Mouse (Mus musculus): ENCODE measurements around the gene A630076J17Rik. TPM values are rescaled to one million over a fixed set of nuclear protein-coding genes. Genes with fewer than 3 reads are reported as not detected.

A630076J17Rik gene
- polyA plus RNA-seq, 1 experiment from 2014 or later, result not detected

DNA sequence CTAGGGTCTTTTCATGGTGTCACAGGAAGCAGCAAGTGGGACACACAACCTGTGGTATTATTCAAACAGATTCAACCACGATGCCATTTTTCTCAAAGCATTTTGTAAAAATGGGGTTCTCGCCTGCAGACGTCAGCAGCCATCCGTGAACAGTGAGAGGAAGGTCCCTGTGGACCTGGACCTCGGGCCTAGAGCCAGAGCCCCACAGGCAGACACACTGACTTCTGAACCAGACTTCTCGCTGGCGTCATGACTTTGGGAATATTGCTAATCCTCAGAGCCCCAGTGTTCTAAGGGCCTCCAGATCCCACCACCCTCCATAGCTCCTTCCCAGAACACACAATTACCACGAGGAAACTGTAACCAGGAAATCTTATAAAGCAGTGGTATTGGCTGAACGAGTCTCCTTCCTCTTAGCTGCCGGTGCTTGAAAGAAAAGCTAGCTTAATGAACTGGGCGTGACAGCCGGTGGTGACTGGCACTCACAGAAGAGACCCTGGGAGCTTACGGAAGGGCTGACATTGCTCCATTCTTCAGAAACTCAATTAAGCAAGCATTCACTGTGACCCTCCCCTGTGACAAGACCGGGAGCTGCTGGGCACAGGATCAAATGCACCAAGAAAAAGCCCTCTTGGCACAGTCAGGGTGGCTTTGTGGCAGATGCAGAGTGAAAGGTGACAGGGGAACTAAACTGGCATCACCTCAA, 11.1 kb downstream of the A630076J17Rik start:
- Histone ChIP-seq H3K27ac (no peak overlapping the region), H3K36me3 (replicated peaks; ENCODE audit: control insufficient read depth, insufficient read depth) (no peaks in the 10 kb centered on the region), H3K4me3 (replicated peaks; ENCODE audit: low read length) (no peak overlapping the region), H3K4me2 (replicated peaks) (no peak overlapping the region; the same call in 1 of the 2 replicates), H3K9me3 (ENCODE audit: control insufficient read depth, low read length) (no peaks in the 10 kb centered on the region), H3K27me3 (ENCODE audit: control insufficient read depth, insufficient read depth, low read length) (no peaks in the 10 kb centered on the region; the same call in 1 of the 2 replicates), H3K9ac (no peak overlapping the region), H3K4me1 (replicated peaks; ENCODE audit: control insufficient read depth, insufficient read depth, low read length) (no peaks in the 10 kb centered on the region; the same call in 1 of the 2 replicates)
- 25% methylated on average over 14 of the region's 14 CpGs for WGBS
- DNase-seq (ENCODE audit: low spot score), result no peak
- ATAC-seq (ENCODE audit: low FRiP score), result no peak

- ATAC-seq (ENCODE audit: low FRiP score) (no peak), DNase-seq (ENCODE audit: low spot score) (no peak)
- H3K4me1 ChIP-seq (replicated peaks; ENCODE audit: control insufficient read depth, insufficient read depth, low read length), result no peaks in the 10 kb centered on the region
- no peak overlapping the region for H3K9ac ChIP-seq
- H3K9me3 ChIP-seq (ENCODE audit: control insufficient read depth, low read length), result no peaks in the 10 kb centered on the region
- H3K4me3 ChIP-seq (replicated peaks; ENCODE audit: low read length), result no peak overlapping the region
- H3K27me3 ChIP-seq (ENCODE audit: control insufficient read depth, insufficient read depth, low read length), result no peaks in the 10 kb centered on the region; the same call in 1 of the 2 replicates
- H3K36me3 ChIP-seq (replicated peaks; ENCODE audit: control insufficient read depth, insufficient read depth), result no peaks in the 10 kb centered on the region
- WGBS, result 86% methylated on average over 6 of the region's 6 CpGs
- no peak overlapping the region for H3K27ac ChIP-seq
- H3K4me2 ChIP-seq (replicated peaks), result no peak overlapping the region; the same call in 1 of the 2 replicates
Observed at GRCm38 (mm10) chr3:107246876-107247275, 16.5 kb downstream of the A630076J17Rik start.

DNA sequence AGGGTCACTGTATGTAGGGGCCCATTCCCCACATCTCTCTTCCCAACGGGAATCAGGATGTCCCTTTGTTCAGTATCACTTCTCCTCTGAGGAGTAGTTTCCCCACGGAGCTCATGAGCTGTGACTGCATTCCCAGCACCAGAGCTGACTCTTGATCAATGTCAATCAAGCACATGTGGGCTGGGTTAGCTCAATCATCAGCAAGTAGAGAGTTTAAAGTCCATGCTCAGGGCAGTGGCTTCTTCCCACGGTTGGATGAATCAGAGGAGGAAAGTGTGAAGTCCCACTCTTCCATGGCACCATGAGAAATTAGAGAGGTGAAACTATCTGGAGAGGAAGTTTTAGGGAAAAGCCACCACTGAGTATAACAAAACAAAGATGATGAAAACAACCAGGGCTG, 18.6 kb downstream of the A630076J17Rik start:
- H3K4me2 ChIP-seq (replicated peaks), result no peak overlapping the region
- WGBS, result 65% methylated on average over 3 of the region's 3 CpGs
- H3K36me3 ChIP-seq (replicated peaks; ENCODE audit: control insufficient read depth, insufficient read depth), result no peaks in the 10 kb centered on the region
- no peaks in the 10 kb centered on the region for H3K4me1 ChIP-seq (replicated peaks; ENCODE audit: control insufficient read depth, insufficient read depth, low read length)
- H3K4me3 ChIP-seq (replicated peaks; ENCODE audit: low read length), result no peak overlapping the region
- H3K9ac ChIP-seq, result no peak overlapping the region
- no peak overlapping the region for H3K27ac ChIP-seq
- ATAC-seq (ENCODE audit: low FRiP score), result no peak
- H3K9me3 ChIP-seq (ENCODE audit: control insufficient read depth, low read length), result no peaks in the 10 kb centered on the region
- DNase-seq (ENCODE audit: low spot score), result no peak
- H3K27me3 ChIP-seq (ENCODE audit: control insufficient read depth, insufficient read depth, low read length), result no peaks in the 10 kb centered on the region; the same call in 1 of the 2 replicates

DNA sequence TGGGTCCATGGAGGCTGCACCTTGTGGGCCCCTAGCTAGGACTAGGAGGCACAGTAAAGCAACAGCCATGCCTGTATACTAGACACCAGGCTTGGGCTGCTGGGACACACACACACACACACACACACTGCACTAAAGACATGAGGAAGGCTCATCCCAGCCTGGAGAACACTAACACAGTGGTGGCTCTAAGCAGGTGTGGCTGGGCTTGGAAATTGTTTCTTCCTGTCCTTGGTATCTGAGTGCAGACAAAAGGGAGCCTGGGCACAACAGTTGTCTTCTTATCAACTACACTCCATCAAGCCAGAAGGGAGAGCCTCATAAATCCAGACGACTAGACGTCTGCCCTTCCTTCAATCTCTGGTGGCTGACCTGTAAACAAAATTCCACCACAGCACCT, 19.9 kb downstream of the A630076J17Rik start:
- Histone ChIP-seq H3K36me3 (replicated peaks; ENCODE audit: control insufficient read depth, insufficient read depth) (no peaks in the 10 kb centered on the region), H3K9me3 (ENCODE audit: control insufficient read depth, low read length) (no peaks in the 10 kb centered on the region), H3K27me3 (ENCODE audit: control insufficient read depth, insufficient read depth, low read length) (no peaks in the 10 kb centered on the region), H3K27ac (no peak overlapping the region), H3K4me3 (replicated peaks; ENCODE audit: low read length) (no peak overlapping the region), H3K4me1 (replicated peaks; ENCODE audit: control insufficient read depth, insufficient read depth, low read length) (no peaks in the 10 kb centered on the region), H3K9ac (no peak overlapping the region), H3K4me2 (replicated peaks) (no peak overlapping the region)
- DNase-seq (ENCODE audit: low spot score), result no peak
- ATAC-seq (ENCODE audit: low FRiP score), result no peak
- 77% methylated on average over 2 of the region's 2 CpGs for WGBS

GRCm38 (mm10) chr3:107252035-107252434, 21.6 kb downstream of the A630076J17Rik start:
- DNase-seq (ENCODE audit: low spot score) (no peak), ATAC-seq (ENCODE audit: low FRiP score) (no peak)
- H3K4me1 ChIP-seq (replicated peaks; ENCODE audit: control insufficient read depth, insufficient read depth, low read length), result no peaks in the 10 kb centered on the region
- H3K4me2 ChIP-seq (replicated peaks), result no peak overlapping the region
- no peaks in the 10 kb centered on the region for H3K9me3 ChIP-seq (ENCODE audit: control insufficient read depth, low read length)
- no peaks in the 10 kb centered on the region for H3K36me3 ChIP-seq (replicated peaks; ENCODE audit: control insufficient read depth, insufficient read depth)
- H3K27ac ChIP-seq, result no peak overlapping the region
- 69% methylated on average over 4 of the region's 4 CpGs for WGBS
- H3K27me3 ChIP-seq (ENCODE audit: control insufficient read depth, insufficient read depth, low read length), result no peaks in the 10 kb centered on the region
- H3K4me3 ChIP-seq (replicated peaks; ENCODE audit: low read length), result no peak overlapping the region
- H3K9ac ChIP-seq, result no peak overlapping the region

- Histone ChIP-seq H3K27me3 (ENCODE audit: control insufficient read depth, insufficient read depth, low read length) (no peaks in the 10 kb centered on the region), H3K4me2 (replicated peaks) (no peak overlapping the region), H3K4me3 (replicated peaks; ENCODE audit: low read length) (no peak overlapping the region), H3K4me1 (replicated peaks; ENCODE audit: control insufficient read depth, insufficient read depth, low read length) (no peaks in the 10 kb centered on the region), H3K9me3 (ENCODE audit: control insufficient read depth, low read length) (no peaks in the 10 kb centered on the region), H3K27ac (no peak overlapping the region), H3K9ac (no peak overlapping the region), H3K36me3 (replicated peaks; ENCODE audit: control insufficient read depth, insufficient read depth) (no peaks in the 10 kb centered on the region)
- 85% methylated on average over 5 of the region's 5 CpGs for WGBS
- ATAC-seq (ENCODE audit: low FRiP score) (no peak), DNase-seq (ENCODE audit: low spot score) (no peak)
Observed at GRCm38 (mm10) chr3:107253925-107254324, 23.5 kb downstream of the A630076J17Rik start.

- Histone ChIP-seq H3K9me3 (ENCODE audit: control insufficient read depth, low read length) (no peaks in the 10 kb centered on the region), H3K4me1 (replicated peaks; ENCODE audit: control insufficient read depth, insufficient read depth, low read length) (peaks cover 7% of the 10 kb centered on the region; the same call in 1 of the 2 replicates), H3K9ac (no peak overlapping the region), H3K27ac (no peak overlapping the region), H3K36me3 (replicated peaks; ENCODE audit: control insufficient read depth, insufficient read depth) (no peaks in the 10 kb centered on the region), H3K4me3 (replicated peaks; ENCODE audit: low read length) (no peak overlapping the region), H3K27me3 (ENCODE audit: control insufficient read depth, insufficient read depth, low read length) (no peaks in the 10 kb centered on the region), H3K4me2 (replicated peaks) (no peak overlapping the region)
- DNase-seq (ENCODE audit: low spot score) (no peak), ATAC-seq (ENCODE audit: low FRiP score) (no peak)
- 87% methylated on average over 3 of the region's 3 CpGs for WGBS
Observed at GRCm38 (mm10) chr3:107255992-107256391, 25.6 kb downstream of the A630076J17Rik start.

DNA sequence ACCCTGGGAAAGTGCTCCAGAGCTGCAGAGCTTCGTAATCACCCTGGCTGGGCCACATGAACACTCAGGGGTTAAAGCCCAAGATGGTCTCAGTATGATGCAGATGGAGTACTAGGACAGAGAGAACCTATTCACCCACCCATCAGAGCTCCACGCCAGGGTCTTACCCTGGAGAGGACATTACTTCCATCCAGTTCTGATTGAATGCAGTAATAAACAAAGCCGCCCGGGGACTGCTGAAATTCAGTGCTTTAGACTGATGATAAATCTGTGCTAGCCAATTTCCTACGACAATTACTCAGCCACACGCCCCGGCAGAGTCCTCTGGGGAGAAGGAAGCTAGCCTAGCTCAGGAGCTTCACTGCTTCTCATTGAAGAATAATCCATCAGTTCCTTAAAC, 26.3 kb downstream of the A630076J17Rik start:
- 47% methylated on average over 7 of the region's 7 CpGs for WGBS
- no peaks in the 10 kb centered on the region for H3K27me3 ChIP-seq (ENCODE audit: control insufficient read depth, insufficient read depth, low read length)
- peaks cover 12% of the 10 kb centered on the region for H3K4me1 ChIP-seq (replicated peaks; ENCODE audit: control insufficient read depth, insufficient read depth, low read length)
- H3K36me3 ChIP-seq (replicated peaks; ENCODE audit: control insufficient read depth, insufficient read depth), result no peaks in the 10 kb centered on the region
- no peak overlapping the region for H3K9ac ChIP-seq
- H3K9me3 ChIP-seq (ENCODE audit: control insufficient read depth, low read length), result no peaks in the 10 kb centered on the region
- no peak overlapping the region for H3K4me2 ChIP-seq (replicated peaks)
- no peak overlapping the region for H3K27ac ChIP-seq
- no peak overlapping the region for H3K4me3 ChIP-seq (replicated peaks; ENCODE audit: low read length)
- ATAC-seq (ENCODE audit: low FRiP score) (0 out of 2 replicates have a peak, but pooled peaks have one; percentile 21), DNase-seq (ENCODE audit: low spot score) (no peak)

DNA sequence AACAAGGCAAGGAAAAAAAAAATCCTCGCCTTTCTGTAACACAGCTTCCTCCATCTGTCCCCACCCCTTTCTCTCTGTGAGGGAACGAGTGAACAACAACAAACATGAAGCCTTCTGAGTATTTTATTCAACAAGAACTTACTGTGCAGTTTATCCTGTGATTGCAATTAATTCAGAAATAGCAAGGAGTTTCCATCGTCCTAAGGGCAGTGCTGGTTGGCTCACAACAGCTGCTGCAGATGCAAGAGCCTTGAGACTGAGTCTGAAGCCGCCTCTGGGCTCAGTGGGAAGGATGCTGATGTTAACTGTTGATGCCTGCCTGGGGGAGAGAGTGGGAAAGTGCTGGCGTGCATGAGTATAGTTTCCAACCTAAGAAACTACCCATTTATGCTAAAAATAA, 27.5 kb downstream of the A630076J17Rik start:
- H3K27ac ChIP-seq, result peak overlapping the region; percentile 39; the same call in 1 of the 2 replicates
- H3K9me3 ChIP-seq (ENCODE audit: control insufficient read depth, low read length), result no peaks in the 10 kb centered on the region
- peaks cover 16% of the 10 kb centered on the region for H3K4me1 ChIP-seq (replicated peaks; ENCODE audit: control insufficient read depth, insufficient read depth, low read length)
- DNase-seq (ENCODE audit: low spot score) (no peak), ATAC-seq (ENCODE audit: low FRiP score) (no peak)
- H3K4me2 ChIP-seq (replicated peaks), result no peak overlapping the region
- no peak overlapping the region for H3K4me3 ChIP-seq (replicated peaks; ENCODE audit: low read length)
- 52% methylated on average over 5 of the region's 5 CpGs for WGBS
- H3K36me3 ChIP-seq (replicated peaks; ENCODE audit: control insufficient read depth, insufficient read depth), result no peaks in the 10 kb centered on the region
- H3K27me3 ChIP-seq (ENCODE audit: control insufficient read depth, insufficient read depth, low read length), result no peaks in the 10 kb centered on the region
- H3K9ac ChIP-seq, result no peak overlapping the region
